Mouse (Mus musculus) testis, adult 2 months (tissue): Measurements from ENCODE around the gene Plcb2.

Experiments used
- CTCF ChIP-seq: fragments of 200-500 bp; IDR thresholded peaks from 2 replicates; pipeline ENCODE4 v1.5.1; 2012; ENCODE audit warnings: low read depth, mild to moderate bottlenecking, inconsistent platforms, low read length, moderate library complexity; ENCODE audit not compliant: control insufficient read depth, insufficient read depth, insufficient replicate concordance
- POLR2A ChIP-seq: fragments of 200-500 bp; IDR thresholded peaks from 2 replicates; pipeline ENCODE4 v1.6.1; 2012; ENCODE audit warnings: low read depth, mild to moderate bottlenecking, inconsistent platforms, low read length, moderate library complexity; ENCODE audit not compliant: control insufficient read depth

DNA sequence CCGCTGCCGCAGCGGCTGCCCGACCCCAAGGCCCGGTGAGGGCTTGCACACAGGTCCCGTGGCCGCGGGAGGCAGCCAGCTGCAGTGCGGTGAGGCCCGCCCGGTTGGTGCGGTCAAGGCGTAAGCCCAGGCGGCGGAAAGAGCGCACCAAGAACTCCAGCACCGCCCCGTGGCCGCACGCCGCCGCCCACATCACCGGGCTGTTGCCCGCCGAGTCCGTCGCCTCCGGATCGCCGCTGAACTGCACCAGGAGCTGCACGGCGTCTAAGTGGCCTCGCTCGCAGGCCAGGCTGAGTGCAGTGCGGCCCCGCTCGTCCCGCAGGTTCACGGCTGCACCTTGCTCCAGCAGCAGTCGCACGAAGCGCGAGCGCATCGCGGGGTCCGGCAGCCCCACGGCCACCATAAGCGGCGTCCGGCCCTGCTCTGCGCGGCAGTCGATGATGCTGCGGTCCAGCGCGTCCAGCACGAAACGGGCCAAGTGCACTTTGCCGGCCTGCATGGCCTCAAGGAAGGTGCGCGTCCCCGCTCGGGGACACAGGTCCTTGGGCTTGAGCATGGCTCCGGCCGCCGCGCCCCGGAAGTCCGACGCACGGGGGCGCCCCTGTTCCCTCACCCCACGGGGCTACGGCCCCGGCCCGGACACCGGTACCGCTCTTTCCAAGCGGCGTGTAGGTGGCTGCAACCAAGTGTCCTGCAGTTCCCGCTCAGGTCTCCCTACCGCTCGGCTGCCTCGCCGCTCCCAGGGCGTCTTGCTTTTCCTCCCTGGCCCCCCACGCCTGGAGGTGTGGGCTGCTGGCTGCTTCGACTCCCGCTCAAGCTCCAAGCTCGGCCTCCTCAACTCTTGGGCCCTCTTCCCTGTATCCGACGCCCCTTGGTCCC, 25.1 kb downstream of the Plcb2 start:
- TF ChIP-seq CTCF (peak; percentile 8; the same call in 1 of the 2 replicates), POLR2A (peak; percentile 36; the same call in 1 of the 2 replicates)
